Mouse (Mus musculus): Measurements from ENCODE around the gene Tnni3. TPM values are rescaled to one million over a fixed set of nuclear protein-coding genes. Genes with fewer than 3 reads are reported as not detected.

The Tnni3 gene
- polyA plus RNA-seq, 1 experiment from 2014 or later = 102 TPM

- Histone ChIP-seq H3K4me3 (ENCODE audit: low read length) (no peak overlapping the region), H3K4me1 (replicated peaks; ENCODE audit: control insufficient read depth, insufficient read depth, low read length) (0 out of 2 replicates have a peak, but pooled peaks cover 6% of the 10 kb centered on the region), H3K27me3 (ENCODE audit: control insufficient read depth, insufficient read depth, low read depth, low read length) (no peaks in the 10 kb centered on the region), H3K9ac (ENCODE audit: low read length) (no peak overlapping the region), H3K36me3 (ENCODE audit: control insufficient read depth, insufficient read depth, low read length) (peaks cover 22% of the 10 kb centered on the region), H3K4me2 (ENCODE audit: low read depth, low read length) (no peak overlapping the region), H3K9me3 (ENCODE audit: control insufficient read depth, low read length) (no peaks in the 10 kb centered on the region), H3K27ac (ENCODE audit: low read length) (0 out of 2 replicates have a peak overlapping the region, but pooled peaks have one; percentile 7)
- ATAC-seq (ENCODE audit: low read depth) = peak; percentile 60
- 82% methylated on average over 13 of the region's 13 CpGs for WGBS
These were observed 31.5 kb downstream of the Tnni3 start for GRCm38 (mm10) chr7:4492284-4493224.

DNA sequence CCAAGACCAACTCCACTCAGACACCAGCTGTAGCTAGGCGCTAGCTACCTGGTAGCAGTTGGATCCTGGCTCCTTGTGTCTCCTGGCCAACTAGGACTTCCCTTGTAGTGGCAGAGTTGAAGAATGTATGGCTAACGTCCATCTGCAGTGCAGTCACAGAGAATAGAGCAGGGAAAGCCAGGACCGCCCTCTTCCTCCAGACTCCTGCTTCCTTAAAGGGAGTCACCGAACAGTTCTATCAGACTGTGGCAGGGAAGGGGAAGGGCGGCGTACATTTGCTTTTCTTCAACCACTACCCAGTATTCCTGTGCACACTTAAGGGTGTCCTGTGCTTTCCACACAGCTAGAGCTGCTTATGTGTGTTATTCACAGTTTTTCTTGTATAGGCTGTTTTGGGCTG lies 32.7 kb downstream of the Tnni3 start:
- H3K4me2 ChIP-seq (ENCODE audit: low read depth, low read length) = no peak overlapping the region
- H3K9me3 ChIP-seq (ENCODE audit: control insufficient read depth, low read length) = no peaks in the 10 kb centered on the region
- ATAC-seq (ENCODE audit: low read depth) = peak; percentile 57
- H3K27me3 ChIP-seq (ENCODE audit: control insufficient read depth, insufficient read depth, low read depth, low read length) = no peaks in the 10 kb centered on the region
- no peak overlapping the region for H3K4me3 ChIP-seq (ENCODE audit: low read length)
- no peak overlapping the region for H3K9ac ChIP-seq (ENCODE audit: low read length)
- H3K4me1 ChIP-seq (replicated peaks; ENCODE audit: control insufficient read depth, insufficient read depth, low read length) = 0 out of 2 replicates have a peak, but pooled peaks cover 6% of the 10 kb centered on the region
- WGBS = 68% methylated on average over 6 of the region's 6 CpGs
- no peak overlapping the region; the same call in 1 of the 2 replicates for H3K27ac ChIP-seq (ENCODE audit: low read length)
- H3K36me3 ChIP-seq (ENCODE audit: control insufficient read depth, insufficient read depth, low read length) = peaks cover 17% of the 10 kb centered on the region

GRCm38 (mm10) chr7:4482281-4482680 lies 41.7 kb downstream of the Tnni3 start:
- whole genome bisulfite sequencing = 82% methylated on average over 12 of the region's 12 CpGs

GRCm38 (mm10) chr7:4479674-4480073 lies 44.4 kb downstream of the Tnni3 start:
- peaks cover 20% of the 10 kb centered on the region for H3K36me3 ChIP-seq (ENCODE audit: control insufficient read depth, insufficient read depth, low read length)
- peaks cover 15% of the 10 kb centered on the region for H3K4me1 ChIP-seq (replicated peaks; ENCODE audit: control insufficient read depth, insufficient read depth, low read length)
- H3K9me3 ChIP-seq (ENCODE audit: control insufficient read depth, low read length) = no peaks in the 10 kb centered on the region
- WGBS = 31% methylated on average over 6 of the region's 6 CpGs
- H3K27me3 ChIP-seq (ENCODE audit: control insufficient read depth, insufficient read depth, low read depth, low read length) = no peaks in the 10 kb centered on the region
- H3K9ac ChIP-seq (ENCODE audit: low read length) = no peak overlapping the region
- H3K27ac ChIP-seq (ENCODE audit: low read length) = no peak overlapping the region
- ATAC-seq (ENCODE audit: low read depth) = no peak
- no peak overlapping the region for H3K4me3 ChIP-seq (ENCODE audit: low read length)
- H3K4me2 ChIP-seq (ENCODE audit: low read depth, low read length) = no peak overlapping the region

More at GRCm38 (mm10) chr7:4482281-4482680, 41.7 kb downstream of the Tnni3 start:
- ATAC-seq (ENCODE audit: low read depth) = no peak
- H3K27ac ChIP-seq (ENCODE audit: low read length) = no peak overlapping the region
- H3K4me3 ChIP-seq (ENCODE audit: low read length) = no peak overlapping the region
- H3K27me3 ChIP-seq (ENCODE audit: control insufficient read depth, insufficient read depth, low read depth, low read length) = no peaks in the 10 kb centered on the region
- no peaks in the 10 kb centered on the region for H3K9me3 ChIP-seq (ENCODE audit: control insufficient read depth, low read length)
- H3K36me3 ChIP-seq (ENCODE audit: control insufficient read depth, insufficient read depth, low read length) = peaks cover 32% of the 10 kb centered on the region
- H3K9ac ChIP-seq (ENCODE audit: low read length) = no peak overlapping the region
- no peak overlapping the region for H3K4me2 ChIP-seq (ENCODE audit: low read depth, low read length)
- peaks cover 15% of the 10 kb centered on the region for H3K4me1 ChIP-seq (replicated peaks; ENCODE audit: control insufficient read depth, insufficient read depth, low read length)

DNA sequence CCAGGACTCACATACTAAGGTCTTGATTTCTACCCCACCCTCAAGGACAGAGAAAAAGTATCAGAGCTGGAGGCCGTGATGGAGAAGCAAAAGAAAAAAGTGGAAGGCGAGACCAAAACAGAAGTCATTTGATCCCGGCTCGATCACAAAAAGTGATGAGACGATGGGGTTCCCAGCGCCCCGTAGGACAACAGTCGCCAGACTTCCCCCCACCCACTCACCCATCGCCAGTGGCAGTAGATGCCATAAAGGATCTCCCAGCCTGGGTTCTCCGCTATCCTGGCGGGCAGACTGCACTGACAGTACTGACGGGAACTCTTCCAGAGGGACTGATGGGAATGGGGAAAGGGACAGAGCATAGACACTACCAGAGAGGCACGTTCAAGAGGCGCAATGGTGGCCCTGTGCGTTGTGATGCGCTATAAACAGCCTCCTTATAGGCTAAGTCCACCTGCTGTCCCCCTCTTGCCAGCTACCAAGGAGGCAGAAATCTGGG lies 45.2 kb downstream of the Tnni3 start:
- Histone ChIP-seq H3K27me3 (ENCODE audit: control insufficient read depth, insufficient read depth, low read depth, low read length) (peaks cover 2% of the 10 kb centered on the region; the same call in 1 of the 2 replicates), H3K4me1 (replicated peaks; ENCODE audit: control insufficient read depth, insufficient read depth, low read length) (peaks cover 15% of the 10 kb centered on the region), H3K36me3 (ENCODE audit: control insufficient read depth, insufficient read depth, low read length) (peaks cover 13% of the 10 kb centered on the region), H3K9ac (ENCODE audit: low read length) (peak overlapping the region; percentile 65), H3K27ac (ENCODE audit: low read length) (peak overlapping the region; percentile 99), H3K4me2 (ENCODE audit: low read depth, low read length) (peak overlapping the region; percentile 89), H3K4me3 (ENCODE audit: low read length) (peak overlapping the region; percentile 59), H3K9me3 (ENCODE audit: control insufficient read depth, low read length) (no peaks in the 10 kb centered on the region)
- 0 out of 2 replicates have a peak, but pooled peaks have one; percentile 2 for ATAC-seq (ENCODE audit: low read depth)
- WGBS = 3% methylated on average over 16 of the region's 16 CpGs

DNA sequence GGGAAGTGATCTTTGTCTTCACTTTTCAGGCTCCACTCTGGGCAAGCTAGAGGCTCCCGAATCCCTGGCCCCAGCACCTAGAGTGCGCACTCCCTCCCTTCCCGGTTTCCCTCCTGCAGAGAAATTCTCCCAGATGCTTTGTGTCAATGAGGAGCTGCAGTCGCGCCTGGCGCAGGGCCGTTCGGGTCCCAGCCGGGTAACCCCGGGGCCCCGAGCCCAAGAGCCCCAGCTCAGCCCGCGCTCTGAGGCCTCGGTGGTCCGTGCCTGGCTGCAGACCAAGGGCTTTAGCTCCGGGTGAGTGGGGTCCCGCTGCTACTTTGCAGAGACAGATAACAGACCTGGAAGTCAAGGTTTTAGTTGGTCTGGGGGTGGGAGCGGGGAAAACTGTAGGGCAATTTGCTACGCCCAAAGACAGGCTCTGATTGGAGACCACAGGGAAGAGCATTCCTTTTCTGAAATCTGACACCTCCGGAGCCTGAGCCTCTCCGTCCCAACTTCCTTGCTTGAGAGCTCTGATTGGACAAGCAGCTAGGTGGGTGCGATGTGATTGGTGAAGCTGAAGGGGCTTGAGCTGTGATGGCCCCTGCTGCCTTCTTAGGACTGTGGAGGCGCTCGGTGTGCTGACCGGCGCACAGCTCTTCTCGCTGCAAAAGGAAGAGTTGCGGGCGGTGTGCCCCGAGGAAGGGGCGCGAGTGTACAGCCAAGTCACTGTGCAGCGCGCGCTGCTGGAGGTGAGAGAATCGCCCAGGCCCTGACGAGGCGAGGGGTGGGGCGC lies 45.8 kb downstream of the Tnni3 start:
- Histone ChIP-seq H3K4me2 (ENCODE audit: low read depth, low read length) (peak overlapping the region; percentile 89), H3K4me3 (ENCODE audit: low read length) (peak overlapping the region; percentile 59), H3K9me3 (ENCODE audit: control insufficient read depth, low read length) (no peaks in the 10 kb centered on the region), H3K4me1 (replicated peaks; ENCODE audit: control insufficient read depth, insufficient read depth, low read length) (peaks cover 15% of the 10 kb centered on the region), H3K9ac (ENCODE audit: low read length) (peak overlapping the region; percentile 75), H3K27me3 (ENCODE audit: control insufficient read depth, insufficient read depth, low read depth, low read length) (peaks cover 3% of the 10 kb centered on the region; the same call in 1 of the 2 replicates), H3K27ac (ENCODE audit: low read length) (peak overlapping the region; percentile 99), H3K36me3 (ENCODE audit: control insufficient read depth, insufficient read depth, low read length) (peaks cover 9% of the 10 kb centered on the region)
- WGBS = 1% methylated on average over 39 of the region's 39 CpGs
- ATAC-seq (ENCODE audit: low read depth) = peak; percentile 97

DNA sequence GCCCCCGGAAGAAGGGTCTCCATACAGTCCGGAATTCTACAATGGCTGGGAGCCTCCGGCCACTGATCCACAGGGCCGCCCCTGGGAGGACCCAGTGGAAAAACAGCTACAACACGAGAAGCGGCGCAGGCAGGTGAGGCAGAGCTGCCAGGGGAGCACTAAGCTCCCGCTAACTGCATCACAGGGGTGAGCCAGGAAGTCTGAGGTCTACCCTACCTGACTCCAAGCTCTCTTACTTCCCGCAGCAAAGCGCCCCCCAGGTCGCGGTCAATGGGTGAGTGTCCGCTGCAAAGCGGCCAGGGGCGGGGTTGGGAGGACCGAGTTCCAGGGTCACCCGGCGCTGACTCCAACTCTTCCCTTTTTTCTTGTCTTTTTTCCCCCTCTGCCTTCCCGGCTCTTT lies 50.1 kb downstream of the Tnni3 start:
- Histone ChIP-seq H3K9me3 (ENCODE audit: control insufficient read depth, low read length) (no peaks in the 10 kb centered on the region), H3K9ac (ENCODE audit: low read length) (no peak overlapping the region), H3K4me3 (ENCODE audit: low read length) (no peak overlapping the region), H3K27me3 (ENCODE audit: control insufficient read depth, insufficient read depth, low read depth, low read length) (peaks cover 13% of the 10 kb centered on the region), H3K27ac (ENCODE audit: low read length) (no peak overlapping the region), H3K36me3 (ENCODE audit: control insufficient read depth, insufficient read depth, low read length) (no peaks in the 10 kb centered on the region; the same call in 1 of the 2 replicates), H3K4me1 (replicated peaks; ENCODE audit: control insufficient read depth, insufficient read depth, low read length) (peaks cover 16% of the 10 kb centered on the region), H3K4me2 (ENCODE audit: low read depth, low read length) (no peak overlapping the region)
- ATAC-seq (ENCODE audit: low read depth) = no peak
- 18% methylated on average over 18 of the region's 19 CpGs for WGBS

GRCm38 (mm10) chr7:4471179-4471555 lies 52.9 kb downstream of the Tnni3 start:
- ATAC-seq (ENCODE audit: low read depth) = peak; percentile 88
- Histone ChIP-seq H3K9ac (ENCODE audit: low read length) (peak overlapping the region; percentile 59), H3K4me1 (replicated peaks; ENCODE audit: control insufficient read depth, insufficient read depth, low read length) (peaks cover 10% of the 10 kb centered on the region), H3K4me2 (ENCODE audit: low read depth, low read length) (peak overlapping the region; percentile 81), H3K27ac (ENCODE audit: low read length) (no peak overlapping the region), H3K4me3 (ENCODE audit: low read length) (peak overlapping the region; percentile 49), H3K36me3 (ENCODE audit: control insufficient read depth, insufficient read depth, low read length) (no peaks in the 10 kb centered on the region; the same call in 1 of the 2 replicates), H3K9me3 (ENCODE audit: control insufficient read depth, low read length) (no peaks in the 10 kb centered on the region), H3K27me3 (ENCODE audit: control insufficient read depth, insufficient read depth, low read depth, low read length) (peaks cover 13% of the 10 kb centered on the region)
- 1% methylated on average over 24 of the region's 24 CpGs for WGBS
